Mouse (Mus musculus) hindbrain, postnatal 0 days (tissue): ENCODE results near the gene Agps. TPM values are rescaled to one million over a fixed set of nuclear protein-coding genes. Genes with fewer than 3 reads are reported as not detected.

Source experiments
- ATAC-seq: fragments of 200-750 bp; cut with Nextera tagmentation; 2 replicates; pipeline ENCODE4 v1.8.0; 2017; ENCODE audit warnings: mild to moderate bottlenecking, moderate TSS enrichment, moderate library complexity
- DNase-seq: peaks from one replicate; pipeline ENCODE4 v3.0.0-alpha.2; 2015; ENCODE audit warnings: low spot score
- H3K27ac ChIP-seq: fragments of 300-500 bp; sonication (generic); 2 replicates; pipeline ENCODE4 v1.5.1; 2014; ENCODE audit warnings: mild to moderate bottlenecking
- H3K27me3 ChIP-seq: fragments of 300-500 bp; sonication (generic); 2 replicates; pipeline ENCODE4 v1.6.1; 2014; ENCODE audit warnings: low read length, mixed read lengths; ENCODE audit not compliant: insufficient read depth
- H3K36me3 ChIP-seq: fragments of 300-500 bp; sonication (generic); 2 replicates; pipeline ENCODE4 v1.6.1; 2014; ENCODE audit warnings: low read length, mixed read lengths; ENCODE audit not compliant: insufficient read depth
- H3K4me1 ChIP-seq: fragments of 300-500 bp; sonication (generic); 2 replicates; pipeline ENCODE4 v1.6.1; 2014; ENCODE audit warnings: antibody characterized with exemption, low read length, mixed read lengths; ENCODE audit not compliant: insufficient read depth
- H3K4me2 ChIP-seq: fragments of 300-500 bp; sonication (generic); 2 replicates; pipeline ENCODE4 v1.6.1; 2014; ENCODE audit warnings: low read depth, mild to moderate bottlenecking, low read length, moderate library complexity, mixed read lengths
- H3K4me3 ChIP-seq: fragments of 300-500 bp; sonication (generic); 2 replicates; pipeline ENCODE4 v1.5.1; 2014; ENCODE audit warnings: low read length
- H3K9ac ChIP-seq: fragments of 300-500 bp; sonication (generic); replicated peaks from 2 replicates; pipeline ENCODE4 v1.6.1; 2014; ENCODE audit warnings: mild to moderate bottlenecking, low read length, moderate library complexity, mixed read lengths
- H3K9me3 ChIP-seq: fragments of 300-500 bp; sonication (generic); 2 replicates; pipeline ENCODE4 v1.6.1; 2016; ENCODE audit warnings: low read length, mixed read lengths
- CTCF ChIP-seq: IDR thresholded peaks from 2 replicates; pipeline ENCODE4 v1.5.1; 2016; ENCODE audit warnings: antibody characterized with exemption, control low read depth, low read depth
- WGBS: fragments of 180-500 bp; shearing (Covaris S2); extraction: QIAGEN DNeasy Blood & Tissue Kit; methylation state at CpG from one replicate; pipeline ENCODE4 v1.1.7; 2014; 5-methylcytosine and 5-hydroxymethylcytosine counted together
- polyA plus RNA-seq: library from polyadenylated mRNA; unstranded; fragments of >200 nt; fragmentation: Nextera tagmentation; extraction: Ambion mirVana; gene quantifications from 2 replicates; pipeline ENCODE4 v1.2.1, GENCODE M21; 2015
- total RNA-seq: library from RNA; depleted of rRNA; stranded (reverse); fragments of >200 nt; gene quantifications from 2 replicates; pipeline ENCODE4 v1.2.3, GENCODE M21; 2014

Agps gene
- total and polyA plus RNA-seq, 2 experiments from 2014 or later, result 17.1 to 40.0 TPM

GRCm38 (mm10) chr2:75891981-75892380 lies 60.0 kb downstream of the Agps start:
- WGBS, result 58% methylated on average over 4 of the region's 4 CpGs

GRCm38 (mm10) chr2:75895711-75896110 lies 63.7 kb downstream of the Agps start:
- Histone ChIP-seq H3K27ac (no peak overlapping the region), H3K4me3 (no peak overlapping the region), H3K9me3 (no peaks in the 10 kb centered on the region), H3K9ac (no peak overlapping the region), H3K4me2 (no peak overlapping the region), H3K27me3 (no peaks in the 10 kb centered on the region), H3K4me1 (no peaks in the 10 kb centered on the region), H3K36me3 (no peaks in the 10 kb centered on the region)
- TF ChIP-seq CTCF, result no peak
- WGBS, result 88% methylated on average over 5 of the region's 5 CpGs
- ATAC-seq (no peak), DNase-seq (no peak)

More at GRCm38 (mm10) chr2:75891981-75892380, 60.0 kb downstream of the Agps start:
- Histone ChIP-seq H3K4me2 (no peak overlapping the region), H3K4me1 (no peaks in the 10 kb centered on the region), H3K4me3 (no peak overlapping the region), H3K9ac (no peak overlapping the region), H3K27me3 (no peaks in the 10 kb centered on the region), H3K36me3 (peaks cover 5% of the 10 kb centered on the region; the same call in 1 of the 2 replicates), H3K27ac (no peak overlapping the region), H3K9me3 (no peaks in the 10 kb centered on the region)
- DNase-seq, result peak; percentile 7
- ATAC-seq, result no peak
- TF ChIP-seq CTCF, result no peak

GRCm38 (mm10) chr2:75900281-75900680 lies 68.3 kb downstream of the Agps start:
- Histone ChIP-seq H3K4me1 (no peaks in the 10 kb centered on the region), H3K36me3 (no peaks in the 10 kb centered on the region), H3K9ac (no peak overlapping the region), H3K4me2 (no peak overlapping the region), H3K4me3 (no peak overlapping the region), H3K27me3 (no peaks in the 10 kb centered on the region), H3K9me3 (no peaks in the 10 kb centered on the region), H3K27ac (no peak overlapping the region)
- WGBS, result 81% methylated on average over 1 of the region's 1 CpGs
- DNase-seq, result no peak
- no peak for TF ChIP-seq CTCF
- no peak for ATAC-seq

GRCm38 (mm10) chr2:75901869-75902268 lies 69.9 kb downstream of the Agps start:
- Histone ChIP-seq H3K9ac (no peak overlapping the region), H3K36me3 (no peaks in the 10 kb centered on the region), H3K4me3 (no peak overlapping the region), H3K9me3 (no peaks in the 10 kb centered on the region), H3K4me2 (no peak overlapping the region), H3K27ac (no peak overlapping the region), H3K27me3 (no peaks in the 10 kb centered on the region), H3K4me1 (no peaks in the 10 kb centered on the region)
- no peak for ATAC-seq
- no peak for DNase-seq
- no peak for TF ChIP-seq CTCF
- WGBS, result 90% methylated on average over 9 of the region's 9 CpGs

GRCm38 (mm10) chr2:75907142-75907541 lies 75.2 kb downstream of the Agps start:
- ATAC-seq, result no peak
- H3K9me3 ChIP-seq, result no peaks in the 10 kb centered on the region
- TF ChIP-seq CTCF, result no peak

GRCm38 (mm10) chr2:75915040-75915439 lies 83.1 kb downstream of the Agps start:
- H3K27ac ChIP-seq, result no peak overlapping the region
- H3K27me3 ChIP-seq, result no peaks in the 10 kb centered on the region
- DNase-seq (no peak), ATAC-seq (no peak)
- 88% methylated on average over 3 of the region's 3 CpGs for WGBS
- H3K9ac ChIP-seq, result no peak overlapping the region
- TF ChIP-seq CTCF, result no peak
- no peak overlapping the region for H3K4me3 ChIP-seq
- no peak overlapping the region for H3K4me2 ChIP-seq
- H3K4me1 ChIP-seq, result no peaks in the 10 kb centered on the region
- H3K36me3 ChIP-seq, result 0 out of 2 replicates have a peak, but pooled peaks cover 3% of the 10 kb centered on the region
- H3K9me3 ChIP-seq, result no peaks in the 10 kb centered on the region

More at GRCm38 (mm10) chr2:75907142-75907541, 75.2 kb downstream of the Agps start:
- 86% methylated on average over 1 of the region's 1 CpGs for WGBS
- Histone ChIP-seq H3K4me2 (no peak overlapping the region), H3K27ac (no peak overlapping the region), H3K9ac (no peak overlapping the region), H3K36me3 (peaks cover under 1% of the 10 kb centered on the region; the same call in 1 of the 2 replicates), H3K4me1 (no peaks in the 10 kb centered on the region), H3K27me3 (no peaks in the 10 kb centered on the region), H3K4me3 (no peak overlapping the region)
- DNase-seq, result no peak

GRCm38 (mm10) chr2:75923807-75924340 lies 91.9 kb downstream of the Agps start:
- no peak for TF ChIP-seq CTCF
- Histone ChIP-seq H3K4me3 (no peak overlapping the region), H3K36me3 (no peaks in the 10 kb centered on the region; the same call in 1 of the 2 replicates), H3K9ac (no peak overlapping the region), H3K9me3 (no peaks in the 10 kb centered on the region), H3K4me2 (no peak overlapping the region), H3K27ac (no peak overlapping the region), H3K4me1 (no peaks in the 10 kb centered on the region), H3K27me3 (no peaks in the 10 kb centered on the region)
- 74% methylated on average over 4 of the region's 4 CpGs for WGBS
- ATAC-seq (no peak), DNase-seq (peak; percentile 8)
